Mouse (Mus musculus): Measurements from ENCODE around the gene Fmnl2.
A peak's percentile ranks its signal among the peaks of the same experiment; 100 is the strongest.

Fmnl2 gene

DNA sequence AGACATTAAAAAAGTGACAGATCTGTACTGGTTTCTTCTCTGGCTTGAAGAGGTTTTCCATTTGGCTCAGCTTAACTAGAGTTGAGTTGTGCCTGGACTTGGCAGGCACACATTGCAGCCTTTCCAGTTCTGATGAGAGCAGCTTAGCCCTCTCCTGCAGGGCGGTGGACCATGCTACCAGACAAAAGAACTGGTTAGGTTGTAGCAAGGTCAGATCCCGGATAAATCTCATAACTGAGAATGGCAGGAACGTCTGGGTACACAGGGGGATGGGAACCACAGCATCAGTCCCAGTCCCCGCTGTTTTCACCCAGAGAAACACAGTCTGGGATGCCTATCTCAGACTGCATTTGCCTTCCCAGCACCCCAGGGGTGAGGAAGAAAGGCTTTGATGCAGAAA lies 127.5 kb downstream of the Fmnl2 start:
- peak; percentile 60 for ATAC-seq (ENCODE audit: low TSS enrichment)

- no peak for ATAC-seq (ENCODE audit: low TSS enrichment)
Observed at GRCm38 (mm10) chr2:52986354-52986753, 128.7 kb downstream of the Fmnl2 start.

DNA sequence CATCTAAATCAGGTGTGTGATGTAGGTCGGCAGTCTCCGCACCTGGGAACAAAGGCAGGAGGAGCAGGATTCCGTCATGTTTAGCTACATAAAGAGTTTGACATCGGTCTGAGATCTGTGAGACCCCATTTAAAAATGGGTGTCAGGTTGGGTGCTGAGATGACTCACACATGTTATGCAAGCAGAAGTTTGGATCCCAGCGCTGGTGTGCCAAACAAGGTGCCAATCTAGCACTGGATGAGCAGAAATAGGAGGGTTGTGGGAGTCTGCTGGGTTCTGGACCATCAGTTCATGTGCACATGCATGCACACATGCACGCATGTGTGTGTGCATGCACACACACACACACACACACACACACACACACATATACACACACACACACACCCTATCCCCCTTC lies 129.4 kb downstream of the Fmnl2 start:
- ATAC-seq (ENCODE audit: low TSS enrichment): peak; percentile 64

DNA sequence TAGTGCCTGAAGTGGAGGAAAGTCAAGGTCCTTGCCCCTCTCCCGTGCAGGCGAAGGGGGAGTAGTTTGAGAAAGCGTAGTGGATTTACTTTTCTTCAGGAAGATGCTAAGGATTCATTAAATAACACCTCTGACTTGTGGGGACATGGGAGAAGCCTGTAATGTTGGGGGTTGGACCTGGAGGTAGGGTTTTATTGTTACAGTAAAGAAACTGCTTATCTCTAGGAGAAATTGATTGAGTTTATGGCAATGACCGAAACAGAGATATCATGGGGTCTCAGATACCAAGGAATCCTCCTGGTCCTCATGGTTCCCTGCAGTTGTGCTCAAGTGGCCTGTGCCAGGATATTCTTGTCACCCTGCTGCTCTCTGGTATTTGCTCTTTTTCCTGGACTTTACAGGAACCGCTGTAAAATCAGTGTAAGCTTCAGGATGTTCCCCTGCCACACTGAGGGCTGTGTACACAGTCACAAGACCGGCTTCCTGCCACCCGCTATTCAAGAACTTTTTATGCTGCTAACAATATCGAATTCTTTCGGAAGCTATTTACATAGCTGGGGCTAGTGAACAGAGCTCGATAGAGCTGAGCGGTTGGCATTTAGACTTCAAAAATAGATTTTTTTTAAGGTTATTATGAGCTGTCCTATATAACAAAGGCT lies 130.1 kb downstream of the Fmnl2 start:
- peak; percentile 26 for ATAC-seq (ENCODE audit: low TSS enrichment)

DNA sequence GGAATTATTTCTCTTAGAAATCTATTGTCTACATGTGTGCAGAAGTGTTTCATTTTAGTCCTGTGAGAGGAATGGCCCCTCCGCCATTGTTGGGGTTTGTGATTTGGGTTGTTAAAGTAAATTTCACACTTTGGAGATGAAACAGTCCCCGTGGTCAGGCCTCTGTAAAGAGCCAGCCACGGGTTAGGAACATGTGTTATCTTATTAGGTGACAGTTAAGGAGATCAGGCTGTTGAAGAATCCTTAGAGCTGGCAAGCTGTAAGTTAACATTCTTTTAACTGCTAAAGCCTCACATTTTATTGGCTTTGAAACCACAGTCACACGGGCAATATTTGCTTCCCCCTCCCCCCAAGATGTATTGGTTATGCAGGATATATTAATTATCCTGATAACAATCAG lies 131.7 kb downstream of the Fmnl2 start:
- no peak for ATAC-seq (ENCODE audit: low TSS enrichment)

DNA sequence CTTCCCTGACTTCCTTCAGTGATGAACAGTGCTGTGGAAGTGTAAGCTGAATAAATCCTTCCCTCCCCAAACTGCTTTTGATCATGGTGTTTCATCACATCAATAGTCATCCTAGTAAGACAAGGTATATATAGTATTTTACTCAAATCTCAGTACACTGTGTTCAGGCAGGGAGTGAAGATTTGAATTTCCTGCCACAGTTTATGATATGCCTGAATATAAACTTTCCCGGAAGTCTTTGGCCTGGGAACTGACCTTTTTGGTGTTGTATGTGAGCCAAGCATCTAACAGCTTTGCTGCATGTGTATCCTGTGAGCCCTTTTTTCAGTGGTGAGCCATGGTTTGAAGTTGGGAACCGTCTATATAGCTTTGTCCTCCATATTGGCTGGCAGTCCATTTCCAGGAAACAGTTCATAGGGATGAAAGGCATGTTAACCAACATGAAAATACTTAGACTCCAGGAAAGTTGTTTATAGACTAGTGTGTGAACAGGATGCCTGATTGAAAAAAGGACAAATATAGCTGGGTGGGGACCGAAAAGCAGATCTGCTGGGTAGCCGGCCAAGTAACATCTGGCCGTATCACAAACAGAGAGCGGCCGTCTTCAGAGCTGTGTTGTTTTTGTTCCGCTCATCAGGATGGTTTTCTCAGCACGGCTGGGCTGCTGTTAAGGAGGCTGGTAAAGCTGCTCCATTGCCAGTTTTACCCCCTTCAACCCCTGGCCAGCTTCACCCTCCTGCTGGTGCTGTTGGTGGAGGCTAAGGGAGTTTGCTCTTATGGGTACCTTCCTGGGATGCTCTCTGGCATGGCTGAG lies 133.4 kb downstream of the Fmnl2 start:
- no peak for ATAC-seq (ENCODE audit: low TSS enrichment)

GRCm38 (mm10) chr2:52991688-52992194 lies 134.1 kb downstream of the Fmnl2 start:
- ATAC-seq (ENCODE audit: low TSS enrichment): no peak

- ATAC-seq (ENCODE audit: low TSS enrichment): no peak
Observed at GRCm38 (mm10) chr2:52993241-52993640, 135.6 kb downstream of the Fmnl2 start.

DNA sequence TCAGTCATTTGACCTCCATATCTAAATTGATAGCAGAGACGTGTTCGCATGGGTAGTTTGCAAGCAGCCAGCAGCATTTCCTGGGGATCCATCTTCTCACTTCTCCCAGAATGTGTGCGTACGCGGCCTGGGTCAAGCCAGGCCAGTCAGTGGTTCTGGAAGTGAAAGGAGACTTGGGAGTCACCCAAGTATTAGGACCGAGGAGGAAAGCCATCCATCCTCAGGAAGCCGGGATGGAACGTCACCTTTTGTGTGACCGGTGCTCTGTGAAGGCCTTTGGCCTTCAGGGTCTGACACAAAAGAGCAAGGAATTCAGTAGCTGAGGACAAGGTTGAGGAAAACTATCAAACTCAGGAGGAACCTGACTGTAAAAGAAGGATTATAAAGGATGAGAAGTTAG lies 136.9 kb downstream of the Fmnl2 start:
- ATAC-seq (ENCODE audit: low TSS enrichment): no peak

GRCm38 (mm10) chr2:52997955-52998750 lies 140.5 kb downstream of the Fmnl2 start:
- ATAC-seq (ENCODE audit: low TSS enrichment): no peak

DNA sequence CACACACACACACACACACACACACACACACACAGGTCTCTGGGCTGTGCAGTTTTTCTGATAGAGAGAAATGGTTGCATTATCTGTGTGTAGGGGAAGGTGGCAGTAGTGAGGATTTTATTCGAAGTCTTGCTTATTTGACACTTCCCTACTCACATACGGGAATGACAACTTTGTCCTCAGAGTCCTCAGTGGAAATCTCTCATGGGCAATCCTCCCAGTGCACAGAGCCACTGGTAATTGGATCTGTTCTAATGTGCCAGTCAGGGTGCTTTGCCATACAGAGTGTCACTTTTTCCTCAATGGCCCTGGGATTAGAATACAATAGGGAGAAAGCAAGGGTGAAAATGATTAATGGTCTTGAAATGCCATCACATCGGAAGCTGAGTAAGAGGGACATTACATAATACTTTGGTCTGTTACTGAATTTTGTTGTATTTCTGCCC lies 141.9 kb downstream of the Fmnl2 start:
- peak; percentile 64 for ATAC-seq (ENCODE audit: low TSS enrichment)

DNA sequence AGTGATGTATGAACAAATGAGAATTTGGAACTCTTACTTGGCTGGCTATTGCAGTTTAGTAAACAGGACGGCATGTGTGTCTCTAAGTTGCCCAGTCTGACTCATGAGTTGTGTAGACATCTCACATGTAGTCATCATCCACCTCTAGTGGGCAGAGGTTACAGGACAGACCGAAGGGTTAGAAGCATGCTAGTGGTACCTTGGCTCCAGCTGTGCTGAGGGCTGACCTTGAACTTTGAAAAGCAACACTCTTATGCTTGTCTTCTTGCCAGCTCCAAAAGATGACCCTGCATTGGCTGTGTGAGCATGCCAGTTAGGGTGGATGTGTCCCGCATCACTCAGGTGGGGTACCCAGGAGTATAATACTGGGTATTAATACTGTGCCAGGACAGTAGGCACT lies 142.8 kb downstream of the Fmnl2 start:
- ATAC-seq (ENCODE audit: low TSS enrichment): no peak

GRCm38 (mm10) chr2:53006161-53006560 lies 148.5 kb downstream of the Fmnl2 start:
- ATAC-seq (ENCODE audit: low TSS enrichment): no peak

DNA sequence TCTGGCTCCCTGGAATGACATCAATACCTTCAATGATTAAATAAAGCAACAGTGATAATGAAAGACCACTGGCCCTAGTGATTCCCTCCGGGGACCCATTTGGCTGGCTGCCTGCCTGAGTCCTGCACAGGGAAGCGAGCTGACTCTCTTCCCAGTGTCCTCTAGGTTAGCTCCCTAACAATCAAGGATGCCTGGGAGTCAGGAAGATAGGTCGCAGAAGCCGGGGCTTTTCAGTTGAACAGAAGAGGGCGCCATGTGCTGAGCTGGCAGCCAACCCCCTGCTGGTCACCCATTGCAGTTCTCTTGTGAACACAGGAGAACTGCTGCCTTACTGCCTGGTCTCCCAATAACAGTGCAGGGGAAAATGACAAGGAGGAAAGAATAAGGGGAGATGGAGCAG lies 149.5 kb downstream of the Fmnl2 start:
- peak; percentile 69 for ATAC-seq (ENCODE audit: low TSS enrichment)

DNA sequence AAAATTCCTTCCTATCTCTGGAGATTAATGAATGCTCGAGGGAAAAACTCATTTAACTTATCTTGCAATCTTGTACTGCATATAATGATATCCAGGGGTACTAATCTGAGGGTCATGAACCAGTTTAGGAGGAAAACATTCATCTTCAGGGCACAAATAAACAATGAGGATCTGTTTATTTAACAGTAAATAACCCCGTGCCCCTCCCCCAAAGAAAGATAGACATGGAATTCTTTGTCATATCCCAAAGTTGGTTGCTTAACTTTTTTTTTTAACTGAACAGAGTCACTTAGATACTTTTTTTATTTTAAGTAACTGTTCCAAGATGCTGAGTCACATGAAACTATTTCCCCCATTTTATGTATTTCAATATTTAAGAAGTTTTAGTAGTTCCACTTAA lies 155.4 kb downstream of the Fmnl2 start:
- ATAC-seq (ENCODE audit: low TSS enrichment): no peak

GRCm38 (mm10) chr2:53014451-53014850 lies 156.8 kb downstream of the Fmnl2 start:
- peak; percentile 66 for ATAC-seq (ENCODE audit: low TSS enrichment)

DNA sequence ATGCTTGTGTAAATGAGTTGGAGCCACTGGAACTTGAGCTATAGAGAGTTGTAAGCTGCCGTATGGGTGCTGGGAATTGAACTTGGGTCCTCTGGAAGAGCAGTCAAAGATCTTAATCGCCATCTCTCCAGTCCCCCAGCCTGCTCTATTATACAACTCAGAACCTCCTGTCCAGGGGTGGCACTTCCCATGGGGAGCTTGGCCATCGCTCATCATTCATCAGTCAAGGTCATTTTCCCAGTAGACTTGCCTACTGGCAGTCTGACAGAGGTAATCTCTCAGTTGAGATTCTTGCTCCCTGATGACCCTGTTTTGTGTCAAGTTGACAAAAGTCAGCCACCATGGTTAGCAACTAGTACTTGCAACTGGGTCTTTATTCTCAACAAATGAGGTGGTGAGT lies 165.3 kb downstream of the Fmnl2 start:
- ATAC-seq (ENCODE audit: low TSS enrichment): no peak

- ATAC-seq (ENCODE audit: low TSS enrichment): no peak
Observed at GRCm38 (mm10) chr2:53026056-53026769, 168.6 kb downstream of the Fmnl2 start.

DNA sequence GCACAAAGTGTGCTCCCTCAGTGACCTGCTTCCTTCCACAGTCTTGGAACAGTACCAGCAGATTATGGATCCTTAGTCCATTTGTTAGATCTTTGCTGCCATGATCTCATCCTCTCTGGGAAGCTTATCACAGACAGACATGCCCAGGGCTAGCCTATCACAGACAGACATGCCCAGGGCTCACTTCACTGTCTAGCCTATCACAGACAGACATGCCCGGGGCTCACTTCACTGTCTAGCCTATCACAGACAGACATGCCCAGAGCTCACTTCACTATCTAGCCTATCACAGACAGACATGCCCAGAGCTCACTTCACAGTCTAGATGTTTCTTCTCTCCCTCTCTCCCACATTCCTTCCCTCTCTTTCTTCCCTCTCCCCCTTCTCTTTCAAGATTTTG lies 171.2 kb downstream of the Fmnl2 start:
- ATAC-seq (ENCODE audit: low TSS enrichment): no peak

GRCm38 (mm10) chr2:53029716-53030431 lies 172.2 kb downstream of the Fmnl2 start:
- ATAC-seq (ENCODE audit: low TSS enrichment): peak; percentile 88

- ATAC-seq (ENCODE audit: low TSS enrichment): peak; percentile 46
Observed at GRCm38 (mm10) chr2:53030432-53030826, 172.8 kb downstream of the Fmnl2 start.
